Comparison of ENCODE assay signal across 20 mouse cellular contexts in the genomic region with DNA sequence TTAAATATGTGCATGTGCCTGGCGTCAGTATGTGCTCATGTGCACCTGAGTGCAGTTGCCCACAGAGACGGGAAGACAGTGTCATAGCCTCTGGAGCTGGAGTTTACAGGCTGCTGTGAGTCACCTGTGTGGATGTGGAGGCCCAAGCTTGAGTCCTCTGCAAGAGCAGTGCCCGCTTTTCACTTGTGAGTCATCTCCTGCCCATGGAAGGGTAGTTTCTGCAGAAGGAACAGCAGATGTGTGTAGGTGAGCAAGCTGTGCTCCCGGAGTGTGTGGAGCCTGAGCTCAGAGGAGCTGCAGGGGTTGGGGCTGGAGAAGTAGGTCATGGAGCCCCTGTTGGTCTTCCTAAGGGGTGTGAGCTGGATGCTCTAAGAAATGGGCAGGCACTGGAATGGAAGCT. TPM values are rescaled to one million over a fixed set of nuclear protein-coding genes. Genes with fewer than 3 reads are reported as not detected.
A peak's percentile ranks its signal among the peaks of the same experiment; 100 is the strongest.
DNase-seq lines count a peak whose midpoint lies in the region; ATAC-seq lines count a peak whose summit lies in the region.
"Had no signal": no experiment of that assay in that cellular context is flagged by ENCODE, and none has a peak within 500 bp of the region (broad histone marks: within the 10 kb centered on the region; RNA-seq: fewer than 3 reads in every experiment).

No protein-coding gene starts in this region.

- ATAC-seq in cerebellum, adult (ENCODE audit: insufficient number of reproducible peaks, low FRiP score, low TSS enrichment) = no peak
- ATAC-seq: midbrain, embryonic 16.5 days had no signal

- intact Hi-C loops in left cerebral cortex, postnatal 36 days (cut with DNase I) = loop anchor here (10.0 kb wide), 1 partner anchor 603 kb away; no protein-coding TSS in a partner anchor

- peak; percentile 59 to 66 for DNase-seq in layer of hippocampus, adult 18-20 months (ENCODE audit: low spot score in 2 of 2)
- DNase-seq in layer of hippocampus, postnatal 14 days (ENCODE audit: low spot score in 2 of 2) = no peak
- DNase-seq in 3134 (ENCODE audit: extremely low read depth, insufficient read length, low spot score) = peak; percentile 35
- DNase-seq in frontal cortex, postnatal 25 days (ENCODE audit: low spot score in 2 of 2) = peak; percentile 35 to 43
- DNase-seq in left cerebral cortex, postnatal 36 days (ENCODE audit: low spot score in 2 of 2) = peak; percentile 68 to 75
- DNase-seq in retina, postnatal 1 day = no peak
- no peak for DNase-seq in heart, adult 8-10 months (ENCODE audit: low spot score)
- DNase-seq: adrenal gland, postnatal 36 days; cerebellum, adult 2 months; cerebellum, postnatal 36 days; gastrocnemius, postnatal 14 days; heart, adult 2 months; heart, postnatal 4 days; kidney, adult 18-20 months; kidney, postnatal 14 days; liver, embryonic 13.5 days; lung, postnatal 4 days; spleen, adult 18-20 months had no signal

RNA-seq across cellular contexts. Expression of gene St6galnac5, which starts 10.7 kb away (rescaled TPM):
- 100 to 1,000 TPM; 118 to 132 TPM for total RNA-seq in layer of hippocampus, adult 18-20 months (2021)
- total RNA-seq in layer of hippocampus, postnatal 14 days (2021) = 100 to 1,000 TPM; 122 to 127 TPM
- total RNA-seq in left cerebral cortex, postnatal 36 days (2021) = 10 to 100 TPM; 28.9 to 37.4 TPM
- under 1 TPM in 1 of 4 experiments, not detected in 3; 0.19 TPM for total RNA-seq in heart, adult 8-10 months (2022)
- total RNA-seq: heart, adult 2 months had no signal

Comparison
In these comparisons a context has a peak if more than half of its experiments do, and no peak if none do; other contexts are left out.
1. DNase-seq: peak in layer of hippocampus, adult 18-20 months (2 of 2), 3134 (single experiment), frontal cortex, postnatal 25 days (2 of 2) and left cerebral cortex, postnatal 36 days (2 of 2); none in layer of hippocampus, postnatal 14 days (0 of 2), retina, postnatal 1 day (single experiment) and heart, adult 8-10 months (single experiment).
2. RNA of gene St6galnac5, which starts 10.7 kb away (total RNA-seq): 118 to 132 TPM in layer of hippocampus, adult 18-20 months, 122 to 127 TPM in layer of hippocampus, postnatal 14 days and 28.9 to 37.4 TPM in left cerebral cortex, postnatal 36 days; 0.19 TPM in heart, adult 8-10 months; every median in the first group is over 10 times any median in the second.